Mouse (Mus musculus) lung, adult 2 months (tissue): Measurements from ENCODE around the gene Taf1c. TPM values are rescaled to one million over a fixed set of nuclear protein-coding genes. Genes with fewer than 3 reads are reported as not detected.

Experiments
- DNase-seq: peaks from one replicate; pipeline ENCODE4 v3.0.0; 2022
- H3K4me1 ChIP-seq: fragments of 200-500 bp; 2 replicates; pipeline ENCODE4 v1.6.1; 2011; ENCODE audit warnings: low read length; ENCODE audit not compliant: control insufficient read depth, insufficient read depth
- H3K4me3 ChIP-seq: fragments of 200-500 bp; replicated peaks from 2 replicates; pipeline ENCODE3; 2011; ENCODE audit warnings: low read depth, mild to moderate bottlenecking, control low read depth, low read length; ENCODE audit errors: extremely low read depth
- CTCF ChIP-seq: fragments of 200-500 bp; IDR thresholded peaks from 2 replicates; pipeline ENCODE4 v1.5.1; 2011; ENCODE audit warnings: mild to moderate bottlenecking, low read length, control low read depth; ENCODE audit not compliant: insufficient read depth
- POLR2A ChIP-seq: fragments of 200-500 bp; IDR thresholded peaks from 2 replicates; pipeline ENCODE4 v1.6.1; 2011; ENCODE audit warnings: low read depth, mild to moderate bottlenecking, control low read depth, low read length, borderline replicate concordance; ENCODE audit errors: extremely low read depth
- WGBS: fragments of 180-500 bp; shearing (Covaris S2); methylation state at CpG from one replicate; pipeline ENCODE4 v1.1.7; 2018; 5-methylcytosine and 5-hydroxymethylcytosine counted together
- polyA plus RNA-seq: library from polyadenylated mRNA; depleted of rRNA; stranded (reverse); fragments of >200 nt; gene quantifications from 2 replicates; pipeline ENCODE4 v1.2.3, GENCODE M21; 2012

Gene Taf1c
- polyA plus RNA-seq, 1 experiment, result 17.6 TPM

GRCm38 (mm10) chr8:119580441-119581161 is 24.4 kb downstream of the Taf1c start:
- no peak for TF ChIP-seq CTCF
- TF ChIP-seq POLR2A, result no peak
- DNase-seq, result no peak
- 68% methylated on average over 5 of the region's 5 CpGs for WGBS
- no peak overlapping the region for H3K4me3 ChIP-seq
- H3K4me1 ChIP-seq, result no peaks in the 10 kb centered on the region

DNA sequence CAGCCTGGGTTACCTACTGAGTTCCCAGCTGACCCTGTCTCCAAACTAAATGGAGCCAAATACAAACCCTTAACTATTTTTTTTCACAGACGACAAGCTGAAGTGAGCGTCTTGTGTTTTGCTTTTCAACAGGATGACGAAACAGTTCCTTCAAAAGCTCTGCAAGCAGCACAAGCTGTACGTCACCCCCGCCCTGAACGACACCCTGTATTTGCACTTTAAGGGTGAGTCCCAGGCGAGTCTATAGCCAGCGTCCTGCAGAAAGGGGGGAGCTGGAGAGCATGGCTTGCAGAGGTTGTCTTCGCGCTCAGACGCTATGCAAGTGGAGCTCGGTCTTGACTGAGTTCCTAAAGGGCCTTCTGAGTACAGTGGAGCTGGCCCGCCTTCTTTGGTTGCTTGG is 25.9 kb downstream of the Taf1c start:
- TF ChIP-seq POLR2A (no peak), CTCF (no peak)
- Histone ChIP-seq H3K4me3 (no peak overlapping the region), H3K4me1 (0 out of 2 replicates have a peak, but pooled peaks cover 2% of the 10 kb centered on the region)
- no peak for DNase-seq
- 38% methylated on average over 13 of the region's 13 CpGs for WGBS

- Histone ChIP-seq H3K4me3 (peak overlapping the region; percentile 67), H3K4me1 (peaks cover 10% of the 10 kb centered on the region)
- no peak for TF ChIP-seq CTCF
- no peak for TF ChIP-seq POLR2A
- WGBS, result under 1% methylated on average over 16 of the region's 16 CpGs
- no peak for DNase-seq
Observed at GRCm38 (mm10) chr8:119575366-119575726, 29.7 kb downstream of the Taf1c start.

- Histone ChIP-seq H3K4me1 (peaks cover 10% of the 10 kb centered on the region), H3K4me3 (peak within 1 kb of the TSS; percentile 67)
- under 1% methylated on average over 97 of the region's 97 CpGs for WGBS
- no peak for TF ChIP-seq CTCF
- peak; percentile 20; the same call in 1 of the 2 replicates for TF ChIP-seq POLR2A
- DNase-seq, result peak; percentile 98
Observed at GRCm38 (mm10) chr8:119574437-119575365, 30.3 kb downstream of the Taf1c start, which contains the start of the genes Hsdl1 and Dnaaf1. Hsdl1 (minus strand) TSS chr8:119575183. Dnaaf1 (plus strand) TSS chr8:119575235.

- Histone ChIP-seq H3K4me3 (no peak overlapping the region), H3K4me1 (peaks cover 10% of the 10 kb centered on the region)
- DNase-seq, result peak; percentile 20
- 67% methylated on average over 4 of the region's 4 CpGs for WGBS
- TF ChIP-seq CTCF (no peak), POLR2A (no peak)
Observed at GRCm38 (mm10) chr8:119572411-119572810, 32.6 kb downstream of the Taf1c start.

- 76% methylated on average over 6 of the region's 6 CpGs for WGBS
Observed at GRCm38 (mm10) chr8:119571135-119571534, 33.9 kb downstream of the Taf1c start.

DNA sequence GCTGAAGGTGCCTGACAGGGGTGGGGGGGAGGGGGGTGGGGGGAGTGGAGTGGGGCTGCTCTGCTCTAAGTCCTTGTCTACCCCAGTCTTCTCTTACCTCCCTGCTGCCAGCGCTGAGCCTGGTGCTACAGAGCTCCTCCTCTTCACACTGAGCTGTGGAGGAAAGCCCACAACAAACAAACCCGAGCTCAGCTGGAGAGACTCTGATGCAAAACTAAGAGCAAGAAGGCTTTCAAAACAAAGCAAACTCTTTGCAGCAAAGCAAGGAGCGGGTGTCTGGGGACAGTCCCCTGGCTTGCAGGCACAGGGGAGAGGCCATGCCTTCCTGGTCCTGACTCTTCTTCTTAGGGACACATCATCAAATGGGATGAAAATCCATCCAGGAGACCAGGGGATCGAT is 35.1 kb downstream of the Taf1c start:
- WGBS, result 47% methylated on average over 4 of the region's 4 CpGs

More at GRCm38 (mm10) chr8:119571135-119571534, 33.9 kb downstream of the Taf1c start:
- no peak for DNase-seq
- no peak for TF ChIP-seq POLR2A
- no peak for TF ChIP-seq CTCF
- H3K4me3 ChIP-seq, result no peak overlapping the region
- H3K4me1 ChIP-seq, result peaks cover 10% of the 10 kb centered on the region

GRCm38 (mm10) chr8:119568951-119569350 is 36.1 kb downstream of the Taf1c start:
- TF ChIP-seq POLR2A (no peak), CTCF (no peak)
- no peak overlapping the region for H3K4me3 ChIP-seq
- DNase-seq, result no peak
- 73% methylated on average over 7 of the region's 7 CpGs for whole genome bisulfite sequencing
- peaks cover 8% of the 10 kb centered on the region for H3K4me1 ChIP-seq

More for the DNA sequence above, 35.1 kb downstream of the Taf1c start:
- no peak for DNase-seq
- TF ChIP-seq POLR2A, result no peak
- H3K4me1 ChIP-seq, result peaks cover 10% of the 10 kb centered on the region
- H3K4me3 ChIP-seq, result no peak overlapping the region

GRCm38 (mm10) chr8:119568251-119568650 is 36.8 kb downstream of the Taf1c start:
- DNase-seq, result no peak
- no peak overlapping the region for H3K4me3 ChIP-seq
- TF ChIP-seq CTCF (no peak), POLR2A (no peak)
- 81% methylated on average over 9 of the region's 9 CpGs for WGBS
- peaks cover 5% of the 10 kb centered on the region for H3K4me1 ChIP-seq

DNA sequence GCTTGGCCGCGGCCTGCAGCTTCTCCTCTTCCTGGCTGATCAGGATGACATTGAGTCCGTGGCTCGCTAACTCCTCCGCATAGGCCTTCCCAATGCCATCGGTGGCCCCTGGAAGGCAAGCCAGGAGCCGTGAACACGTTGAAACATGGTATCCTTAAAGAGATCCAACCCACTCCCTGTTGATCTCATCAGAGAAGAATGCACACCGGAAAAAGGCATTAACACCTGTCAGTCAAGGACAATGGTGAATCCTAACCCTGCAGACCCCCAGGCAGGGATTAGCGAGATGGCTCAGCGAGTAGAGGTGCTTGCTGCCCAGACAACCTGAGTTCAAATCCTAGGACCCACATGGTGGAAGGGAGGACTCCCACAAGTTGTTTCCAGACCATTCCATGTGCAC is 38.7 kb downstream of the Taf1c start:
- Histone ChIP-seq H3K4me3 (no peak overlapping the region), H3K4me1 (no peaks in the 10 kb centered on the region)
- no peak for DNase-seq
- TF ChIP-seq POLR2A (no peak), CTCF (no peak)
- 68% methylated on average over 11 of the region's 11 CpGs for whole genome bisulfite sequencing
